Mouse (Mus musculus) liver, embryonic 11.5 days (tissue): ENCODE measurements around the gene Ak4. TPM values are rescaled to one million over a fixed set of nuclear protein-coding genes. Genes with fewer than 3 reads are reported as not detected.
"Not testable (repeated sequence)": the region's sequence is repeated elsewhere in the genome, so short reads cannot be mapped to it uniquely, and the experiment has no call there.

Experiments
- ATAC-seq: fragments of 200-750 bp; cut with Nextera tagmentation; replicated peaks from 2 replicates; pipeline ENCODE4 v1.8.0; 2017; ENCODE audit warnings: moderate number of reproducible peaks, mild to moderate bottlenecking, moderate TSS enrichment, moderate library complexity; ENCODE audit not compliant: low FRiP score
- DNase-seq: peaks from one replicate; pipeline ENCODE4 v3.0.0-alpha.2; 2017; ENCODE audit warnings: low spot score
- H3K27ac ChIP-seq: fragments of 300-500 bp; sonication (generic); 2 replicates; pipeline ENCODE4 v1.5.1; 2014; ENCODE audit warnings: mild to moderate bottlenecking, low read depth, low read length, control low read depth
- H3K27me3 ChIP-seq: fragments of 300-500 bp; sonication (generic); replicated peaks from 2 replicates; pipeline ENCODE4 v1.6.1; 2014; ENCODE audit warnings: low read length, mixed read lengths; ENCODE audit not compliant: control insufficient read depth, insufficient read depth
- H3K36me3 ChIP-seq: fragments of 300-500 bp; sonication (generic); 2 replicates; pipeline ENCODE4 v1.6.1; 2014; ENCODE audit warnings: mild to moderate bottlenecking, low read length, moderate library complexity, mixed read lengths; ENCODE audit not compliant: control insufficient read depth, insufficient read depth
- H3K4me1 ChIP-seq: fragments of 300-500 bp; sonication (generic); replicated peaks from 2 replicates; pipeline ENCODE4 v1.6.1; 2014; ENCODE audit warnings: low read length, mixed read lengths; ENCODE audit not compliant: control insufficient read depth, insufficient read depth
- H3K4me2 ChIP-seq: fragments of 300-500 bp; sonication (generic); 2 replicates; pipeline ENCODE4 v1.6.1; 2014; ENCODE audit warnings: mild to moderate bottlenecking, control low read depth, moderate library complexity
- H3K4me3 ChIP-seq: fragments of 300-500 bp; sonication (generic); 2 replicates; pipeline ENCODE4 v1.5.1; 2014; ENCODE audit warnings: low read depth, low read length, control low read depth
- H3K9ac ChIP-seq: fragments of 300-500 bp; sonication (generic); 2 replicates; pipeline ENCODE4 v1.6.1; 2014; ENCODE audit warnings: low read depth, low read length, control low read depth
- H3K9me3 ChIP-seq: fragments of 300-500 bp; sonication (generic); 2 replicates; pipeline ENCODE4 v1.6.1; 2016; ENCODE audit warnings: low read length, inconsistent platforms, mixed read lengths; ENCODE audit not compliant: control insufficient read depth
- WGBS: fragments of 180-500 bp; shearing (Covaris S2); extraction: QIAGEN DNeasy Blood & Tissue Kit; methylation state at CpG from one replicate; pipeline ENCODE4 v1.1.7; 2014; 5-methylcytosine and 5-hydroxymethylcytosine counted together
- polyA plus RNA-seq: library from polyadenylated mRNA; unstranded; fragments of >200 nt; fragmentation: Nextera tagmentation; extraction: Ambion mirVana; gene quantifications from 2 replicates; pipeline ENCODE4 v1.2.1, GENCODE M21; 2014

The Ak4 gene
- polyA plus RNA-seq, 1 experiment from 2014 or later = 14.8 TPM

GRCm38 (mm10) chr4:101445660-101446059 lies 26.6 kb downstream of the Ak4 start:
- no peak for ATAC-seq
- no peak overlapping the region for H3K9ac ChIP-seq
- H3K27me3 ChIP-seq = no peaks in the 10 kb centered on the region
- 86% methylated on average over 4 of the region's 4 CpGs for WGBS
- H3K27ac ChIP-seq = no peak overlapping the region
- no peaks in the 10 kb centered on the region for H3K9me3 ChIP-seq
- no peaks in the 10 kb centered on the region for H3K36me3 ChIP-seq
- DNase-seq = no peak
- H3K4me2 ChIP-seq = no peak overlapping the region
- H3K4me1 ChIP-seq = no peaks in the 10 kb centered on the region
- no peak overlapping the region for H3K4me3 ChIP-seq

DNA sequence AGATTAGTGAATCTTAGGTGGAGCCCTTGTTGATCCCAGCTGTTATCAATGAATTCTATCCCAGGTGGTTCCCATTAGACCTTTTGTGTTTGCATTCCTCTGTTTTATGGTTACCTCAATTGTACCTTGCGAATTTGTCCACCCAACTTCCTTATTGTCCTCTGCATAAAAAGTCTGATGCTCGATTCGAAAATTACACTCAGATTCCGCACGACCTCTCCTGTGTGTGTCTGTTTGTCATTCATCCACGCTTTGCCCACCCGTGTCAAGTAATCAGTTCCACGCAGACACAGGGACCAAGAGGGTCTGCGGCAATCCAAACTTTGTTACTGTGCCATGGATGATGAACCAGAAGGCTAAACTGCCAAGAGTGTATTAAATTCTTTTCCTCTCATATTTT lies 27.5 kb downstream of the Ak4 start:
- H3K27ac ChIP-seq, H3K4me1 ChIP-seq, H3K27me3 ChIP-seq, H3K9me3 ChIP-seq, H3K4me3 ChIP-seq, ATAC-seq, H3K36me3 ChIP-seq, DNase-seq, H3K4me2 ChIP-seq, H3K9ac ChIP-seq: not testable (repeated sequence)
- WGBS = 94% methylated on average over 9 of the region's 9 CpGs

DNA sequence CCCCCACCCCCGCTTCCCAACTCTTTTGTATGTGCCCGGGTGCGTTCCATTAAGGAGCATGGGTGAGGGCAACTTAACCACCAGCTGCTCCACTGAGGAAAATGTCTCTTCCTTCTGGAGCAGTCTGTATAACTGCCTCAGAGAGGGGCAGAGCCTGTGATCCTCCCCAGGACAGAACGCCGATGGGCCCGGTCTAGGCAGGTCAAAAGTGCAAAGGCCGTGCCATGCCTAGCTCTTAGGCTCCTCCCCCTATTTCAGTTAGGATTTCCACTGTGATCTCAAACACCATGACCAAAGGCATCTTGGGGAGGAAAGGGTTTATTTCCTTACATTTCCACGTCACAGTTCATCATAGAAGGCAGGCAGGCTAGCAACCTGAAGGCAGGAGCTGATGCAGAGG lies 29.6 kb downstream of the Ak4 start:
- no peak for ATAC-seq
- H3K4me2 ChIP-seq = no peak overlapping the region
- no peaks in the 10 kb centered on the region for H3K36me3 ChIP-seq
- H3K4me1 ChIP-seq = no peaks in the 10 kb centered on the region
- H3K9ac ChIP-seq = no peak overlapping the region
- WGBS = 73% methylated on average over 8 of the region's 8 CpGs
- DNase-seq = no peak
- no peak overlapping the region for H3K27ac ChIP-seq
- H3K9me3 ChIP-seq = no peaks in the 10 kb centered on the region
- no peak overlapping the region for H3K4me3 ChIP-seq
- no peaks in the 10 kb centered on the region for H3K27me3 ChIP-seq

DNA sequence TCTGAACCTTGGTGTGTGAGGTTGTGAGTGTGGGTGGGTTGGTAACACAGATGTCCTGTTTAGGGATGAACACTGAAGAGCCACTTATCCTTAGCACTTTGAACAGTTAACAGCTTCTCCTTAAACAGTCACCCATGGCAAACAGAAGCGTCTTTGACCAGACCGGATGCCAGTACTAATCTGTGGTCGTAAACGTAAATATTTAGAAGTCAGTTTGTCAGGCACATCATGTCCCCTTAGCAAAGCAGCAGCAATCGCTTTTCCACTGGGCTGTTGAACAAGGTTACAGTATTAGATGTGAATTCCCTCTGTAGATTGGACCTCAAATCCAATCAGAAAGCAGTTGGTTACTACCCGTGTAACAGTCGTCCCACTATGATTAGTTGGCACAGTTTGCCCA lies 30.3 kb downstream of the Ak4 start:
- Histone ChIP-seq H3K9ac (no peak overlapping the region), H3K4me2 (no peak overlapping the region), H3K4me3 (no peak overlapping the region), H3K9me3 (no peaks in the 10 kb centered on the region), H3K27ac (no peak overlapping the region), H3K27me3 (no peaks in the 10 kb centered on the region), H3K36me3 (no peaks in the 10 kb centered on the region), H3K4me1 (no peaks in the 10 kb centered on the region)
- ATAC-seq = no peak
- no peak for DNase-seq
- 73% methylated on average over 7 of the region's 7 CpGs for WGBS

GRCm38 (mm10) chr4:101450150-101450780 lies 31.2 kb downstream of the Ak4 start:
- H3K36me3 ChIP-seq = no peaks in the 10 kb centered on the region
- no peaks in the 10 kb centered on the region for H3K9me3 ChIP-seq
- no peaks in the 10 kb centered on the region for H3K4me1 ChIP-seq
- no peak overlapping the region for H3K27ac ChIP-seq
- no peak for ATAC-seq
- 90% methylated on average over 20 of the region's 20 CpGs for WGBS
- DNase-seq = no peak
- H3K4me2 ChIP-seq = no peak overlapping the region
- no peak overlapping the region for H3K4me3 ChIP-seq
- no peaks in the 10 kb centered on the region for H3K27me3 ChIP-seq
- no peak overlapping the region for H3K9ac ChIP-seq

- Histone ChIP-seq H3K27ac (no peak overlapping the region), H3K4me3 (no peak overlapping the region), H3K27me3 (no peaks in the 10 kb centered on the region), H3K9me3 (no peaks in the 10 kb centered on the region), H3K9ac (no peak overlapping the region), H3K4me2 (no peak overlapping the region), H3K4me1 (no peaks in the 10 kb centered on the region), H3K36me3 (no peaks in the 10 kb centered on the region)
- no peak for ATAC-seq
- no peak for DNase-seq
- WGBS = 74% methylated on average over 4 of the region's 4 CpGs
Measured at GRCm38 (mm10) chr4:101451089-101451488, 32.0 kb downstream of the Ak4 start.

DNA sequence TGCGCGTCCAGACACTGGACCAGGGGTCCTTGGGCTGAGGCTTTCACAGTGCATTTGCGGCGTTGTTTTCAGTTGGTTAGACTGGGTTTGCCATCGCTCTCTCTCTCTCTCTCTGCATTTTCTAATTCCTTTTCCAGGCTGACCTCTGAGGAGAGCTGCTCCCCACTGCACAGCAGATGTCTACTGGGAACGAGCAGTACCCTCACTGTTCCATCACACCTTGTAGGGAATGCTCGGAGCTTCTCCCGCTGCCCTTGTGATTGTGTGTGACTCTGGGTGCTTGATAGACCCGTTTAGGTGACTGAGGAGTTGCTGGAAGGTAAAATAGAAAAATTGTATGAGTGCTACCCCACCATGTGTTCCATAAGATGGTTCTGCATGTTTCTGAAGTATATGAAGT lies 33.8 kb downstream of the Ak4 start:
- H3K27ac ChIP-seq = no peak overlapping the region
- H3K4me1 ChIP-seq = no peaks in the 10 kb centered on the region
- no peak for DNase-seq
- no peaks in the 10 kb centered on the region for H3K9me3 ChIP-seq
- 94% methylated on average over 9 of the region's 9 CpGs for WGBS
- H3K4me2 ChIP-seq = no peak overlapping the region
- ATAC-seq = no peak
- no peaks in the 10 kb centered on the region for H3K27me3 ChIP-seq
- no peaks in the 10 kb centered on the region for H3K36me3 ChIP-seq
- no peak overlapping the region for H3K9ac ChIP-seq
- no peak overlapping the region for H3K4me3 ChIP-seq

GRCm38 (mm10) chr4:101457176-101457575 lies 38.1 kb downstream of the Ak4 start:
- 86% methylated on average over 8 of the region's 8 CpGs for WGBS
- Histone ChIP-seq H3K9me3 (no peaks in the 10 kb centered on the region), H3K27me3 (no peaks in the 10 kb centered on the region), H3K4me2 (no peak overlapping the region), H3K4me3 (no peak overlapping the region), H3K4me1 (no peaks in the 10 kb centered on the region), H3K27ac (no peak overlapping the region), H3K36me3 (no peaks in the 10 kb centered on the region), H3K9ac (no peak overlapping the region)
- ATAC-seq = no peak
- DNase-seq = no peak

DNA sequence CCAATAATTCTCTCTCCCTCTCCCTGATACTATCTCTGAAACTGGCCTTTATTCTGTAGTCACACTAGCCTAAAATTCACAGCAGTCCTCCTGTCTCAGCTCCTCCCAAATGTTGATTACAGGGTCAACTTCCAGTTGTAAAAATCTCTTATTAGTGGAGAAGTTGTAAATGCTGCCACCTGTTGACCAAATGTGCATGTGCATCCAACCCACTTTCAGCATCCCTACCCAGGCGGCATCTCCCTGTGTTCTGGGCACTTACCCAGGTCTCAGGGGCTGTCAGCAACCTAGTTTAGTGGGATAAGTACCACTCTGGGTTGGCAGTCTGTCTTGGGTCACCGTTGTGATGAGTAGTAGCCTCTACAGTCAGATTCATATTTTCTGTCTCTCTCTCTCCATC lies 39.3 kb downstream of the Ak4 start:
- Histone ChIP-seq H3K9me3 (no peaks in the 10 kb centered on the region), H3K36me3 (no peaks in the 10 kb centered on the region), H3K27me3 (no peaks in the 10 kb centered on the region), H3K27ac (no peak overlapping the region), H3K4me2 (no peak overlapping the region), H3K9ac (no peak overlapping the region), H3K4me1 (no peaks in the 10 kb centered on the region), H3K4me3 (no peak overlapping the region)
- 0 out of 2 replicates have a peak, but pooled peaks have one; percentile 27 for ATAC-seq
- no peak for DNase-seq
- 30% methylated on average over 2 of the region's 2 CpGs for WGBS
